ENCODE assay signal across 10 mouse cellular contexts in the genomic region with DNA sequence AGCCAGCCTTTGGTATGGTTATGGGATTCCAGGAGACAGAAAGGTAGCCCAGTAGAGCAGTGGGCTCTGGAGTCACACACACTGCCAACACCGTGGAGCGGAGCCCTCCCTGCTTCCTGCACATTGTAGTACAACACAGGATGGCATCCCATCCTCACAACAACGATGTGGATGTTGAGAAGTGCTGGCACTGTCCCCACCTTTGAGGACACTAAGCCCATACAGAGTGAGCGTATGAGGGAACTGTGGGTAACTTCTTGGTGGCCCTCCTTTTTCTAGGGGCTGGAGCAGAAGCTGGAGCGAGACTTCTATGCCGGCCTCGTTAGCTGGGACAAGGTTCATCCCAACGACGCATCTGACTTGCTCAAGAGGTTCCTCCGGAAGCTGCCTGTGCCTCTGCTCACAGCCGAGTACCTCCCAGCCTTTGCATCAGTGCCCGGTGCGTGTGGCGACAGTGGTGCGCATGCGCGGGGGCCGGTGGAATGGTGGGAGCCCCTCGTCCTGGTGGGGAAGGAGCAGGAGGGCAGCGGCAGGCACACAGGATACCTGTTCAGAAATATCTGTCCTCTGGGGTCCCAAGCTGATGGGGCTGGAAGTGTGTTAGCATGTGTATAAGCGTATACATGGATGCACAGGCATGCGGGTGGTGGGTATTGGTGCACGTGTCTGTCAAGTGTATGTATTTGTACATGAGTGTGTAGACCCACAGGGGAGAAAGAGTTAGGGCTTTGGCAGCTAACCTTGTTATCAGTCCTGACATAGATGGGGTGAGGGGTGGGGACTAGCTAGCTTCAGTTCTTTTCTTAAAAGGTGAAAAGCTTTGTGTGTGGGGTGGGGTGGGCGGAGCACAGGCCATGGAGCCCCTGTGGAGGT. TPM values are rescaled to one million over a fixed set of nuclear protein-coding genes. Genes with fewer than 3 reads are reported as not detected.
A peak's percentile ranks its signal among the peaks of the same experiment; 100 is the strongest.
DNase-seq lines count a peak whose midpoint lies in the region; ATAC-seq lines count a peak whose summit lies in the region.
"Had no signal": no experiment of that assay in that cellular context is flagged by ENCODE, and none has a peak within 500 bp of the region (broad histone marks: within the 10 kb centered on the region; RNA-seq: fewer than 3 reads in every experiment).

No protein-coding gene starts in this region.

- no peaks in the 10 kb centered on the region for H3K36me3 ChIP-seq in kidney, embryonic 16.5 days (ENCODE audit: insufficient read depth, low read length)
- H3K36me3 ChIP-seq in embryonic facial prominence, embryonic 13.5 days: no peaks in the 10 kb centered on the region
- no peaks in the 10 kb centered on the region for H3K36me3 ChIP-seq in limb, embryonic 12.5 days
- H3K36me3 ChIP-seq in neural tube, embryonic 15.5 days: no peaks in the 10 kb centered on the region

- 0 out of 2 replicates have a peak overlapping the region, but pooled peaks have one; percentile 8 for H3K4me3 ChIP-seq in kidney, embryonic 16.5 days (ENCODE audit: low read length)
- peak overlapping the region; percentile 20 for H3K4me3 ChIP-seq in embryonic facial prominence, embryonic 13.5 days
- no peak overlapping the region for H3K4me3 ChIP-seq in limb, embryonic 12.5 days (replicated peaks)
- 0 out of 2 replicates have a peak overlapping the region, but pooled peaks have one; percentile 12 for H3K4me3 ChIP-seq in neural tube, embryonic 15.5 days (replicated peaks)

- WGBS in kidney, embryonic 16.5 days: 51% methylated on average over 24 of the region's 24 CpGs
- WGBS in embryonic facial prominence, embryonic 13.5 days: 54% methylated on average over 24 of the region's 24 CpGs
- WGBS in limb, embryonic 12.5 days: 56% methylated on average over 24 of the region's 24 CpGs
- WGBS in neural tube, embryonic 15.5 days: 55% methylated on average over 24 of the region's 24 CpGs

- no peaks in the 10 kb centered on the region for H3K27me3 ChIP-seq in kidney, embryonic 16.5 days (ENCODE audit: insufficient read depth, low read length)
- H3K27me3 ChIP-seq in embryonic facial prominence, embryonic 13.5 days: no peaks in the 10 kb centered on the region; the same call in 1 of the 2 replicates
- H3K27me3 ChIP-seq in limb, embryonic 12.5 days: peaks cover 12% of the 10 kb centered on the region; the same call in 1 of the 2 replicates
- no peaks in the 10 kb centered on the region for H3K27me3 ChIP-seq in neural tube, embryonic 15.5 days (replicated peaks)
- H3K27me3 ChIP-seq: Patski had no signal

- H3K4me1 ChIP-seq in kidney, embryonic 16.5 days (ENCODE audit: insufficient read depth, low read length): 0 out of 2 replicates have a peak, but pooled peaks cover 4% of the 10 kb centered on the region
- H3K4me1 ChIP-seq in embryonic facial prominence, embryonic 13.5 days: no peaks in the 10 kb centered on the region
- H3K4me1 ChIP-seq in limb, embryonic 12.5 days (replicated peaks): no peaks in the 10 kb centered on the region
- H3K4me1 ChIP-seq in neural tube, embryonic 15.5 days: peaks cover 3% of the 10 kb centered on the region; the same call in 1 of the 2 replicates

- 0 out of 2 replicates have a peak, but pooled peaks have one; percentile 35 for ATAC-seq in kidney, embryonic 16.5 days (ENCODE audit: low FRiP score, low TSS enrichment)
- no peak for ATAC-seq in embryonic facial prominence, embryonic 13.5 days (ENCODE audit: insufficient number of reproducible peaks, insufficient read depth, low FRiP score, low TSS enrichment, low read depth)
- no peak for ATAC-seq in limb, embryonic 12.5 days (ENCODE audit: insufficient number of reproducible peaks, insufficient read depth, low FRiP score, low TSS enrichment, low read depth)
- peak; percentile 73; the same call in 1 of the 2 replicates for ATAC-seq in neural tube, embryonic 15.5 days (ENCODE audit: low FRiP score)
- ATAC-seq: Patski had no signal

- H3K27ac ChIP-seq in kidney, embryonic 16.5 days (ENCODE audit: low read length): no peak overlapping the region
- H3K27ac ChIP-seq in embryonic facial prominence, embryonic 13.5 days: no peak overlapping the region
- no peak overlapping the region for H3K27ac ChIP-seq in limb, embryonic 12.5 days
- H3K27ac ChIP-seq in neural tube, embryonic 15.5 days (replicated peaks): no peak overlapping the region

- no peak for DNase-seq in kidney, adult 9 months
- no peak for DNase-seq in cerebellum, postnatal 36 days
- no peak for DNase-seq in adrenal gland, postnatal 14 days
- no peak for DNase-seq in ovary, postnatal 36 days (ENCODE audit: low spot score)

- 0 out of 2 replicates have a peak overlapping the region, but pooled peaks have one; percentile 12 for H3K9ac ChIP-seq in kidney, embryonic 16.5 days (replicated peaks; ENCODE audit: low read length)
- H3K9ac ChIP-seq in embryonic facial prominence, embryonic 13.5 days: peak overlapping the region; percentile 44; the same call in 1 of the 2 replicates
- H3K9ac ChIP-seq in limb, embryonic 12.5 days (replicated peaks): 0 out of 2 replicates have a peak overlapping the region, but pooled peaks have one; percentile 28
- H3K9ac ChIP-seq in neural tube, embryonic 15.5 days (replicated peaks): no peak overlapping the region

- H3K9me3 ChIP-seq in kidney, embryonic 16.5 days (ENCODE audit: low read length): no peaks in the 10 kb centered on the region
- no peaks in the 10 kb centered on the region for H3K9me3 ChIP-seq in embryonic facial prominence, embryonic 13.5 days
- H3K9me3 ChIP-seq in limb, embryonic 12.5 days: no peaks in the 10 kb centered on the region
- H3K9me3 ChIP-seq in neural tube, embryonic 15.5 days (replicated peaks): no peaks in the 10 kb centered on the region

- H3K4me2 ChIP-seq in kidney, embryonic 16.5 days (replicated peaks; ENCODE audit: low read depth, low read length): peak overlapping the region; percentile 30
- H3K4me2 ChIP-seq in embryonic facial prominence, embryonic 13.5 days: peak overlapping the region; percentile 53
- H3K4me2 ChIP-seq in limb, embryonic 12.5 days: peak overlapping the region; percentile 51
- H3K4me2 ChIP-seq in neural tube, embryonic 15.5 days: peak overlapping the region; percentile 46

RNA-seq across cellular contexts. Expression of gene Arhgap40, which starts 27.1 kb away (rescaled TPM):
- 0.25 and 0.49 TPM in 2 replicates for polyA plus RNA-seq in kidney, embryonic 16.5 days (2015; fragmentation: Nextera tagmentation; extraction: Ambion mirVana)
- 1.3 TPM in 2 replicates for polyA plus RNA-seq in embryonic facial prominence, embryonic 13.5 days (2015; fragmentation: Nextera tagmentation; extraction: Ambion mirVana)
- 0.16 and 0.24 TPM in 2 replicates for polyA plus RNA-seq in limb, embryonic 12.5 days (2016; fragmentation: Nextera tagmentation; extraction: Ambion mirVana)
- polyA plus RNA-seq in neural tube, embryonic 15.5 days (2015; fragmentation: Nextera tagmentation; extraction: Ambion mirVana): 0.75 and 1.2 TPM in 2 replicates
- not detected in 2 replicates for total RNA-seq in adrenal gland, postnatal 14 days (2021)
- total RNA-seq: gastrocnemius, postnatal 4 days had no signal

RNA-seq across cellular contexts. Expression of gene Adig, which starts 37.3 kb away (rescaled TPM):
- not detected in 2 replicates for polyA plus RNA-seq in kidney, embryonic 16.5 days (2015; fragmentation: Nextera tagmentation; extraction: Ambion mirVana)
- not detected in 2 replicates for polyA plus RNA-seq in embryonic facial prominence, embryonic 13.5 days (2015; fragmentation: Nextera tagmentation; extraction: Ambion mirVana)
- polyA plus RNA-seq in limb, embryonic 12.5 days (2016; fragmentation: Nextera tagmentation; extraction: Ambion mirVana): 0.37 TPM in 1 of 2 replicates, not detected in the other
- polyA plus RNA-seq in neural tube, embryonic 15.5 days (2015; fragmentation: Nextera tagmentation; extraction: Ambion mirVana): not detected in 2 replicates
- 151 and 169 TPM in 2 replicates for total RNA-seq in adrenal gland, postnatal 14 days (2021)
- polyA plus RNA-seq: Patski had no signal

Comparison
In these comparisons a context has a peak if more than half of its experiments do, and no peak if none do; other contexts are left out.
1. ATAC-seq: peak in kidney, embryonic 16.5 days (single experiment) and neural tube, embryonic 15.5 days (single experiment); none in embryonic facial prominence, embryonic 13.5 days (single experiment) and limb, embryonic 12.5 days (single experiment).
2. Peak in every context shown above with its lines, with median percentiles within 50 percentile points of each other: H3K4me2 ChIP-seq.